Mouse (Mus musculus): ENCODE measurements around the gene Psmb8. TPM values are rescaled to one million over a fixed set of nuclear protein-coding genes. Genes with fewer than 3 reads are reported as not detected.
A peak's percentile ranks its signal among the peaks of the same experiment; 100 is the strongest.

The Psmb8 gene
- total RNA-seq, 4 experiments from 2014 or later, result 4.0 to 12.1 (median 7.1) TPM

GRCm38 (mm10) chr17:34192852-34193251 lies 4.7 kb upstream of the Psmb8 start:
- DNase-seq (ENCODE audit: low spot score in 2 of 2), result no peak

DNA sequence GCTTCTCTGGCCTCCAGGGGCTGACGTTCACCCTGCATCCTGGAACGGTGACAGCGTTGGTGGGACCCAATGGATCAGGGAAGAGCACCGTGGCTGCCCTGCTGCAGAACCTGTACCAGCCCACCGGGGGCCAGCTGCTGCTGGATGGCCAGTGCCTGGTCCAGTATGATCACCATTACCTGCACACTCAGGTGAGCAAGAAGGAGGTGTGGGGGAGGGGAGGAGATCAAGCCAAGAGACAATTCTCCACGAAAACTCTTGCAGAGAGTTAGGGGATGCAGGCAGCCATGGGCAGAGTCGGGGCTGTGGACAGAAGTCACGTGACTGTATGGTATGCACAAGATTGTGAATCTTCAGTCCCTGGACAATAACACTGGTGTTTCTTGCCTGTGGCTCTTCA lies 4.1 kb upstream of the Psmb8 start:
- no peak for DNase-seq (ENCODE audit: low spot score in 2 of 2)

- DNase-seq (ENCODE audit: low spot score in 2 of 2), result no peak
Measured at GRCm38 (mm10) chr17:34194723-34195122, 2.8 kb upstream of the Psmb8 start.

GRCm38 (mm10) chr17:34196491-34196890 lies 1.0 kb upstream of the Psmb8 start:
- no peak for DNase-seq (ENCODE audit: low spot score in 2 of 2)

DNA sequence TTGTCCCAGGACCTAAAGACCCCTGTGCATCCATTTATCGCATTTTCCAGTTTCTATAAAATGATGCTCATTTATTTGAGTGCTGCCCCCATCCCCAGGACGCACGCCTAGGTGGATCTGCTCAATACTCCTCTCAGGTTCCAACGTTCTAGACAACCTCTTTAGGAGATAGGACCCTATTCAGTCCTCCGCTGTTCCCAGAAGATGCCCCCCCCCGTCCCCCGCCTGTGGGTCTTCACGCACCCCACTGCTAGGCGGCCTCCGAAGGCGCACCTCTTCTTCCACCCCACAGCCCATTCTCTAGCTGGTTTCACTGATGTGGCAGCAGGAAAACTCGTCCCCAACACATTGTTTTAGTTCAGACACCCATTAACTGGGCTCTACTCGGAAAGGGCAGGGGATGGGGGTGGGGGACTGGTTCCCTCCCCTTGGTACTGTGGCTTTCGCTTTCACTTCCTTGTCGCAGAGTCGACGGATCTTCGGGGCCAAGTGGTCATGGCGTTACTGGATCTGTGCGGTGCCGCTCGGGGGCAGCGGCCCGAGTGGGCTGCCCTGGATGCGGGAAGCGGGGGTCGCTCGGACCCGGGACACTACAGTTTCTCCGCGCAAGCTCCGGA lies 491 bp downstream of the Psmb8 start:
- DNase-seq (ENCODE audit: low spot score in 2 of 2), result no peak

GRCm38 (mm10) chr17:34198521-34198912 lies 996 bp downstream of the Psmb8 start:
- DNase-seq (ENCODE audit: low spot score in 2 of 2), result no peak

- DNase-seq (ENCODE audit: low spot score in 2 of 2), result no peak
Measured at GRCm38 (mm10) chr17:34199050-34199619, 1.6 kb downstream of the Psmb8 start.

GRCm38 (mm10) chr17:34200047-34200446 lies 2.5 kb downstream of the Psmb8 start:
- DNase-seq (ENCODE audit: low spot score in 2 of 2), result no peak

GRCm38 (mm10) chr17:34200772-34201505 lies 3.4 kb downstream of the Psmb8 start:
- no peak for DNase-seq (ENCODE audit: low spot score in 2 of 2)

DNA sequence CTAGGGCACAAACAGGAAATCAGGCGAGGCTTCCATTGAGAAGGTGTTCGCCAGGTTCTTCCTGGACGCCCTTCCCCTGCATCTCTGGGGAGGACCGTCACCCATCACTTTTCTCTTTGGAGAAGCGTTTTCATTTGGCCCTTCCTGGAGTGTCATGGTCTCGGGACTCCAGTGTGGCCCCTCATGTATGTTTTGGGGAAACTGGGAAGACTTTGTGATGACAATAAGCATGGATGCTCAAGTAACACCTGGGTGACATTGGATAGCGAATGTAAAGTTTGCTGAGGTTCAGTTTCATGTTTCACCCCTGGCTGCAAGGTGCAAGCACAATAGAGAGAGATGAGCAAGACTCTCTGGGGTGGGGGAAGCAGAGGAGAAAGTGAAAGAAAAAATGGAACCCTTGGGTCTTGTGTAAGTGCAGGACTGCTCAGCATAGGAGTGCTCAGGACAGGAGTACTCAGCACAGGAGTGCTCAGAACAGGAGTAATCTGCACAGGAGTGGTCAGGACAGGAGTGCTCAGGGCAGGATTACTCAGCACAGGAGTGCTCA lies 4.1 kb downstream of the Psmb8 start:
- DNase-seq (ENCODE audit: low spot score in 2 of 2), result no peak

- no peak for DNase-seq (ENCODE audit: low spot score in 2 of 2)
Measured at GRCm38 (mm10) chr17:34202760-34203442, 5.4 kb downstream of the Psmb8 start.

GRCm38 (mm10) chr17:34203444-34203843 lies 5.9 kb downstream of the Psmb8 start, which contains the start of gene Tap2:
Gene Tap2, plus strand, starts transcription at chr17:34203527.
- no peak for DNase-seq (ENCODE audit: low spot score in 2 of 2)

GRCm38 (mm10) chr17:34204303-34205010 lies 6.9 kb downstream of the Psmb8 start:
- peak; percentile 36 to 78 for DNase-seq (ENCODE audit: low spot score in 2 of 2)

- no peak for DNase-seq (ENCODE audit: low spot score in 2 of 2)
Measured at GRCm38 (mm10) chr17:34205021-34205745, 7.7 kb downstream of the Psmb8 start.

DNA sequence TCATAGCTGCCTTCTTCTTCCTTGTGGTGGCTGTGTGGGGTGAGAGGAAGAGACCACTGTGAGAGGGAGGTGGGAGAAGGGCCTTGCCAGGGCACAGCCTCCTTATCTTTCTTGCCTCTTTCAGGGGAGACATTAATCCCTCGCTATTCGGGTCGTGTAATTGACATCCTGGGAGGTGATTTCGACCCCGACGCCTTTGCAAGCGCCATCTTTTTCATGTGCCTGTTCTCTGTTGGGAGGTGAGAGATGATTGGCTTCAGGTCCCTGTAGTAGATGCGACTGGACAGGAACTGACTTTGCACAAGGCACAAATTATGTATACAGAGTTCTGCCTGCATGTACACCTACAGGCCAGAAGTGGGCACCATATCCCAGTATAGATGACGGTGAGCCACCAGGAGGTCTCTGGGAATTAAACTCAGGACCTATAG lies 8.2 kb downstream of the Psmb8 start:
- peak in 1 of 2 experiments; percentile 7 for DNase-seq (ENCODE audit: low spot score in 2 of 2)

- DNase-seq (ENCODE audit: low spot score in 2 of 2), result no peak
Measured at GRCm38 (mm10) chr17:34206731-34207130, 9.2 kb downstream of the Psmb8 start.

- peak in 1 of 2 experiments; percentile 2 for DNase-seq (ENCODE audit: low spot score in 2 of 2)
Measured at GRCm38 (mm10) chr17:34207456-34207855, 9.9 kb downstream of the Psmb8 start.

GRCm38 (mm10) chr17:34207866-34208265 lies 10.3 kb downstream of the Psmb8 start:
- no peak for DNase-seq (ENCODE audit: low spot score in 2 of 2)

DNA sequence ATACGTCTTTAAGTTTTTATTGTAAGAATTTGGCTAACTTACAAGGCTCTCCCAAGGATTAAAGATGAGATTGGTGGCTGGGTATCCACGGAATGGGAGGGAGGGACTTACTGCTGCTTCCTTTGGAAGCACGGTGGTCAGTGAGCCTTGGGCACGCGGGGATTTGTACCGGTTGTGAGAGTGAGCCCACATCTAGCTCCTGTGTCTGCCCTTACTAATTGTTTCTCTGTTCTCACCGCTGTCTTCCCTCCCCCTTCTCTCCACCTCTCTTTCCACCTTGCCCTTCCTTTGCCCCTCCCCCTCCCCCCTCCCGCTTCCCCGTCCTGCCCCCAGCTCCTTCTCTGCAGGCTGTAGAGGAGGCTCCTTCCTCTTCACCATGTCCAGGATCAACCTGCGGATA lies 10.9 kb downstream of the Psmb8 start:
- DNase-seq (ENCODE audit: low spot score in 2 of 2), result no peak

GRCm38 (mm10) chr17:34209680-34210079 lies 12.2 kb downstream of the Psmb8 start:
- no peak for DNase-seq (ENCODE audit: low spot score in 2 of 2)
